Mouse (Mus musculus): ENCODE results near the gene Rbfox1.

DNA sequence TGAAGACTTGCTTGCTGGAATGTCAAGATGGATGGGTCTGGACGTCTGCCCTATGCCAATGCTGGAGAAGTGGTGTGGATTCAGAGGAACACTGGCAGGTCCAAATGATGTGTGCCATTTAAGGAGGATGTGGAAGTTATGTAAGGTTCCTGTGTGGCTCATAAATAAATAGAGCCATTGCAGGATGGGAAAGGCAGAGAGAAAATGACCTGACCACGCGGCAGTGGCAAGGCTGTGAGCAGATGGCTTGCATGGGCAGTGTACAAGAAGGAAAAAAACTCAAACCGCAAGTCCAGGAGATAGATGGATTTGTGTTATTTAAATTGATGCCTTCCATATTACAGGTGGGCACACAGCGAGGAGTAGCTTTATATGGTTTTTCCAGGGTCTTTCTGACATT, 497.6 kb downstream of the Rbfox1 start:
- TF ChIP-seq CTCF (IDR thresholded peaks at IDR 0.05; ENCODE audit: borderline replicate concordance, control insufficient read depth, extremely low read depth, insufficient read depth, low read length, poor library complexity) (no peak), POLR2A (IDR thresholded peaks at IDR 0.05; ENCODE audit: control insufficient read depth, extremely low read depth, insufficient read depth, low read length, poor library complexity) (no peak)

All from thymus, adult 2 months (tissue).